ENCODE assay signal across 24 mouse cellular contexts in genomic region chr17:7879529-7879928, GRCm38 (mm10). TPM values are rescaled to one million over a fixed set of nuclear protein-coding genes. Genes with fewer than 3 reads are reported as not detected.
DNase-seq lines count a peak whose midpoint lies in the region; TF ChIP-seq lines count a peak whose summit lies in the region.
"Had no signal": no experiment of that assay in that cellular context is flagged by ENCODE, and none has a peak within 500 bp of the region (broad histone marks: within the 10 kb centered on the region; RNA-seq: fewer than 3 reads in every experiment).

No protein-coding gene starts in this region.

- TF ChIP-seq EP300 in CH12.LX (IDR thresholded peaks at IDR 0.05; ENCODE audit: low read length): peak; percentile 53; the same call in 1 of the 2 replicates

- H3K36me3 ChIP-seq in CH12.LX (replicated peaks in 1 of 2; ENCODE audit: control insufficient read depth in 1 of 2, insufficient read depth in 1 of 2, low read length in 1 of 2): no peaks in the 10 kb centered on the region
- H3K36me3 ChIP-seq: embryonic facial prominence, embryonic 13.5 days; forebrain, embryonic 10.5 days; G1E; hindbrain, embryonic 12.5 days; hindbrain, embryonic 15.5 days; intestine, embryonic 15.5 days had no signal

- H3K9me3 ChIP-seq in CH12.LX (replicated peaks; ENCODE audit: low read length): no peaks in the 10 kb centered on the region
- H3K9me3 ChIP-seq: embryonic facial prominence, embryonic 13.5 days; forebrain, embryonic 10.5 days; forebrain, embryonic 13.5 days; G1E; hindbrain, embryonic 12.5 days; hindbrain, embryonic 15.5 days; intestine, embryonic 15.5 days had no signal

- no peak for TF ChIP-seq RAD21 in CH12.LX (IDR thresholded peaks at IDR 0.05; ENCODE audit: low read depth, low read length)

- in situ Hi-C loops in CH12.LX (cut with MboI; ENCODE audit: low pct_ligation_motif_present, low pct_unique_long_range_greater_than_20kb, low sequenced_read_pairs): no loop called here

- no peak overlapping the region for H3K4me3 ChIP-seq in CH12.LX (replicated peaks in 1 of 3; ENCODE audit: low read depth in 2 of 3, low read length in 2 of 3, poor library complexity in 1 of 3)
- H3K4me3 ChIP-seq: embryonic facial prominence, embryonic 13.5 days; forebrain, embryonic 10.5 days; forebrain, embryonic 13.5 days; hindbrain, embryonic 12.5 days; hindbrain, embryonic 15.5 days; intestine, embryonic 15.5 days had no signal

- no peak overlapping the region for H3K27ac ChIP-seq in CH12.LX (ENCODE audit: insufficient read depth, low read depth)
- H3K27ac ChIP-seq: embryonic facial prominence, embryonic 13.5 days; forebrain, embryonic 10.5 days; forebrain, embryonic 13.5 days; hindbrain, embryonic 12.5 days; hindbrain, embryonic 15.5 days; intestine, embryonic 15.5 days had no signal

- no peaks in the 10 kb centered on the region for H3K79me2 ChIP-seq in CH12.LX (replicated peaks; ENCODE audit: control insufficient read depth, extremely low read depth, insufficient read depth, poor library complexity, severe bottlenecking)

- H3K4me1 ChIP-seq in CH12.LX (ENCODE audit: control insufficient read depth in 1 of 2, insufficient read depth in 2 of 2): peaks cover 24 to 64% of the 10 kb centered on the region in 2 experiments
- H3K4me1 ChIP-seq: forebrain, embryonic 13.5 days; hindbrain, embryonic 15.5 days; intestine, embryonic 15.5 days had no signal

- H3K27me3 ChIP-seq in CH12.LX (replicated peaks): no peaks in the 10 kb centered on the region
- H3K27me3 ChIP-seq: embryonic facial prominence, embryonic 13.5 days; forebrain, embryonic 13.5 days; hindbrain, embryonic 15.5 days; intestine, embryonic 15.5 days; Patski had no signal

- dilution Hi-C loops in CH12.LX (cut with MboI; ENCODE audit: extremely low pct_ligation_motif_present, extremely low pct_unique_long_range_greater_than_20kb, low sequenced_read_pairs): no loop called here

- no peak for TF ChIP-seq POLR2A in CH12.LX (IDR thresholded peaks at IDR 0.05; ENCODE audit: low read depth, low read length)

- peak overlapping the region; percentile 22; the same call in 1 of the 2 replicates for H3K4me2 ChIP-seq in CH12.LX (ENCODE audit: insufficient read depth, low read depth, poor library complexity, severe bottlenecking)
- H3K4me2 ChIP-seq: embryonic facial prominence, embryonic 13.5 days; forebrain, embryonic 13.5 days; heart, embryonic 11.5 days; hindbrain, embryonic 12.5 days; hindbrain, embryonic 15.5 days; intestine, embryonic 15.5 days had no signal

- H3K9ac ChIP-seq in CH12.LX (ENCODE audit: insufficient read depth, low read depth): no peak overlapping the region
- H3K9ac ChIP-seq: embryonic facial prominence, embryonic 13.5 days; forebrain, embryonic 13.5 days; hindbrain, embryonic 12.5 days; hindbrain, embryonic 15.5 days; intestine, embryonic 15.5 days had no signal

- TF ChIP-seq CTCF in CH12.LX (conservative IDR thresholded peaks at IDR 0.05 in 1 of 2, IDR thresholded peaks at IDR 0.05 in 1 of 2; ENCODE audit: low read depth in 2 of 2, low read length in 2 of 2): no peak

- peak; percentile 50 for DNase-seq in 416B (ENCODE audit: low read depth)
- DNase-seq in CH12.LX (ENCODE audit: extremely low read depth): no peak
- DNase-seq in induced T-regulatory cell, adult 2 months (ENCODE audit: low read depth): peak; percentile 39
- no peak for DNase-seq in right cerebral cortex, postnatal 14 days
- no peak for DNase-seq in cerebellum, adult 9-10 months
- no peak for DNase-seq in adrenal gland, postnatal 14 days
- DNase-seq: adrenal gland, postnatal 25 days; cerebellum, adult 18-20 months; cerebellum, adult 9-11 months; cerebellum, postnatal 25 days; gastrocnemius, postnatal 10 days; gastrocnemius, postnatal 36 days; heart, adult 11 months had no signal

TF ChIP-seq in CH12.LX, 34 proteins besides CTCF, POLR2A, EP300 and RAD21:
- TF ChIP-seq MAZ (IDR thresholded peaks at IDR 0.05; ENCODE audit: low read depth, low read length) (0 out of 2 replicates have a peak, but pooled peaks have one; percentile 20), HCFC1 (IDR thresholded peaks at IDR 0.05; ENCODE audit: low read depth, low read length) (no peak), USF1 (IDR thresholded peaks at IDR 0.05; ENCODE audit: low read depth, low read length) (no peak), BHLHE40 (IDR thresholded peaks at IDR 0.05; ENCODE audit: low read depth, low read length) (peak; percentile 63), IRF4 (IDR thresholded peaks at IDR 0.05; ENCODE audit: low read depth, low read length) (peak; percentile 32; the same call in 1 of the 2 replicates), ZNF384 (IDR thresholded peaks at IDR 0.05; ENCODE audit: low read depth, low read length) (peak; percentile 53), UBTF (IDR thresholded peaks at IDR 0.05; ENCODE audit: low read depth, low read length) (no peak), MEF2A (IDR thresholded peaks at IDR 0.05; ENCODE audit: borderline replicate concordance, low read depth, low read length) (peak; percentile 93), CHD1 (IDR thresholded peaks at IDR 0.05; ENCODE audit: low read depth, low read length) (peak; percentile 97)
TF ChIP-seq in CH12.LX: peak in this region for 6.

RNA-seq across cellular contexts. Expression of gene Tagap, which starts 46.3 kb away (rescaled TPM):
- 16.3 and 16.4 TPM in 2 replicates for total RNA-seq in CH12.LX (2012; rRNA removed)
- total RNA-seq in CH12.LX (2014; rRNA removed): 18.5 and 20.9 TPM in 2 replicates
- polyA plus RNA-seq in CH12.LX (2012; ENCODE audit: insufficient read length, low read depth): 12.9 and 14.2 TPM in 2 replicates
- 3.9 and 6.6 TPM in 2 replicates for total RNA-seq in adrenal gland, postnatal 14 days (2021)

RNA-seq across cellular contexts. Expression of gene Fndc1, which starts 52.4 kb away (rescaled TPM):
- total RNA-seq in CH12.LX (2012; rRNA removed): 0.17 and 0.25 TPM in 2 replicates
- 0.05 and 0.34 TPM in 2 replicates for total RNA-seq in CH12.LX (2014; rRNA removed)
- polyA plus RNA-seq in CH12.LX (2012; ENCODE audit: insufficient read length, low read depth): 0.14 TPM in 1 of 2 replicates, not detected in the other
- total RNA-seq in adrenal gland, postnatal 14 days (2021): 17.6 and 17.9 TPM in 2 replicates
- total RNA-seq: common myeloid progenitor, adult 5-6 weeks; hematopoietic stem cell, adult 5-6 weeks had no signal
- polyA plus RNA-seq: G1E had no signal

Comparison
In these comparisons a context has a peak if more than half of its experiments do, and no peak if none do; other contexts are left out.
1. DNase-seq: peak in 416B (single experiment) and induced T-regulatory cell, adult 2 months (single experiment); none in CH12.LX (single experiment), right cerebral cortex, postnatal 14 days (single experiment), cerebellum, adult 9-10 months (single experiment) and adrenal gland, postnatal 14 days (single experiment).
2. RNA of gene Fndc1, which starts 52.4 kb away (total RNA-seq): 17.6 to 17.9 TPM in adrenal gland, postnatal 14 days; 0.05 to 0.34 TPM in CH12.LX; every median in the first group is over 10 times any median in the second.